ENCODE assay signal across 1 mouse cellular context in the genomic region with DNA sequence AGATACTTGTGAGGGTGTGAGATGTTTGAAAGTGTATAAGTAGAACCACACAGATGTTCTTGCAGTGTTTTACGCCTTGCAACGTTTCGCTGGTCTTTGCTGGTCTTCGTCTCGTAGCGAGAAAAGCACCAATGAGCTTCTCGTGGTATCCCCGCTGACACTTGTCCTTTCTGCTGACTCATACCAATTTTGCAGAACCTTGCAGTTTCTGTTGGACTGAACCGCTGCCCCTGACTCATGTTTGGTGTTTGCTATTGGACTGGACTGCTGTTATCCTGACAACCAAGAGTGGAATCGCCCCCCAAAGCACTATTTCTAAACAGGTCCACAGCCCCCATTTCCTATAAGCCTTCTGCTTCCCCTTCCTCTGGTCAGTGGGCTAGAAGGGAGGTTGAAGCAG.
TF ChIP-seq lines count a peak whose summit lies in the region.

No protein-coding gene starts in this region.

TF ChIP-seq in CH12.LX, 34 proteins besides CTCF, POLR2A, EP300 and RAD21:
- TF ChIP-seq NELFE (IDR thresholded peaks at IDR 0.05; ENCODE audit: low read depth, low read length) (no peak), BHLHE40 (IDR thresholded peaks at IDR 0.05; ENCODE audit: low read depth, low read length) (no peak), MAFK (IDR thresholded peaks at IDR 0.05; ENCODE audit: insufficient replicate concordance, low read length) (peak; percentile 93), RCOR1 (conservative IDR thresholded peaks at IDR 0.05; ENCODE audit: low read depth, low read length) (no peak), MYC (IDR thresholded peaks at IDR 0.05; ENCODE audit: low read depth, low read length) (no peak), JUN (IDR thresholded peaks at IDR 0.05; ENCODE audit: insufficient read depth, low read depth, low read length) (no peak)
